Mouse (Mus musculus): ENCODE results near the gene Tnf.

GRCm38 (mm10) chr17:35157661-35158175, 44.1 kb downstream of the Tnf start:
- no peak for TF ChIP-seq CTCF (IDR thresholded peaks at IDR 0.05)
- TF ChIP-seq POLR2A (IDR thresholded peaks at IDR 0.05; ENCODE audit: insufficient read depth, low read depth, low read length) = no peak
